Mouse (Mus musculus) layer of hippocampus, postnatal 14 days (tissue): ENCODE measurements around the gene Amz2. TPM values are rescaled to one million over a fixed set of nuclear protein-coding genes. Genes with fewer than 3 reads are reported as not detected.
A peak's percentile ranks its signal among the peaks of the same experiment; 100 is the strongest.
"Not testable (repeated sequence)": the region's sequence is repeated elsewhere in the genome, so short reads cannot be mapped to it uniquely, and the experiment has no call there.

Experiments
- DNase-seq, 2 experiments: peaks; one replicate each; pipeline ENCODE4 v3.0.0; 2021 to 2022; ENCODE audit warnings: low spot score in 2 of 2, mixed read lengths in 1 of 2
- microRNA-seq, 2 experiments: library from miRNA; unstranded; fragments of <30 nt; microRNA quantifications; one replicate each; pipeline ENCODE4 v1.2.0; 2021
- total RNA-seq, 2 experiments: library from RNA; stranded (reverse); gene quantifications; 2 replicates each; pipeline ENCODE4 v1.2.3; 2021

The Amz2 gene
- total RNA-seq, 2 experiments from 2014 or later = 70.6 to 75.2 TPM

- DNase-seq = not testable (repeated sequence)
Observed at GRCm38 (mm10) chr11:109492847-109493464, 67.2 kb downstream of the Amz2 start.

DNA sequence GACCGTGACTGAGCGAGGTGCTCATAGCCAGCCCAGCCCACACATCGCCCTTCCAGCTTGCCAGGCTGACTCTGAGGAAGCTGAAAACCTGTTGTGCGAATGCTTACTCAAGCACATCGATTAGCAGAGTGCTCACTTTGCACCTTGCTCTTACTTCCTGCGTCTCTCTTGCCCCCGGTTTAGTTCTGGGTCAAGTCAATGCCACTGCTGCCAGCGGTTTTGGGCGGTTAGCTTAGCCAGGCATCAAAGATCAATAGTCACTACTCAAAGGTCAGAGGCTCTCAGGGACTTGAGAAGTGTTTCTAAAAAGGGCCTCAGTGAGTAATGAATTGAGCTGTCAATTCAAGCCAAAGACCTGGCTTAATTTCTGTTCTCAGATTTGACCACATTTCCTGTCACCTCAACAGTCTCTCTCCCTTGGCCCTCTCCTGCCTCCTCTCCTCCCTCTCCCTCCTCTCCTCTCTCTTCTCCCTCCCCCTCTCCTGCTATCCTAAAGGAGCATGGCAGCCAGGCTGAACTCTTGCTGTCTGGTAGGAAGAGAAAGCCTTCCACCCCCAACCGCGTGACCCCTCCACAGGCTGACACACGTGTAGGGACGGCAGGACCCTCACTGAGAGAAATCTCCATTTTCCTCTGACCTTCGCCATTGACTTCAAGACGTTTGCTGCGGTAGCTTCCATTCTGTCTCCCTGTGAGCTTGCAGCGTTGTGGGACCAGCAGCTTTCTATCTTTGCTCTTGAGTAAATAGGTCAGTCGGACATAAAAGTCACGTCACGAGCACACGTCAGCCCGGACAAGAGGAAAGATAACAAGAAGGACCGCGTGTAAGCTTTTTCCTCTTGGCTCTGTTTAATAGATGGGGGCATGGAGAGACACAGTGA lies 69.4 kb downstream of the Amz2 start:
- no peak for DNase-seq

- DNase-seq = no peak
Observed at GRCm38 (mm10) chr11:109495771-109496474, 70.2 kb downstream of the Amz2 start.

DNA sequence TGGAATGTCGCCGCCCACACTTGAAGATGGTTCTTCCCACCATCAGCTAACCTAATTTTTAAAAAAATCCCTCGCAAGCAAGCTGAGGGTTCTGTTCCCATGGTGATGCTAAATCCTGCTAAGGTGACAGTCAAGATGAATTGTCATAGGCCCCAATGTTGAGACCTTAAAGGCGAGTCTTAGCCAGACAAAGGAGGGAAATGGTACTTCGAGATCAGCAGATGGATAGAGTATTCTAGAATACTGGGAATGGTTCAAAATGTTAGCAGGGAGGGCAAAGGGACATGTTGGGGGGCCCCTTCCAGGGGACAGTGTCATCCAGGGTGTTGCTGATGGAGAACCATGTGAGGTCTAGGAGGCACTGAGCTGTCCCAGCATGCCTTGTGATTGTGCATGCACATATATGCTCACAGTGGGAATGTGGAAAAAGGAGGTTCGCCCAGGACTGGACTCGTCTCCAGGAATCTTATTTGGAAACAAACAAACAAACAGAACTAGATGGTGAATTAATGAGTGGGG lies 70.8 kb downstream of the Amz2 start:
- DNase-seq = no peak

- peak in 1 of 2 experiments; percentile 33 for DNase-seq
Observed at GRCm38 (mm10) chr11:109496996-109497714, 71.4 kb downstream of the Amz2 start.

- DNase-seq = no peak
Observed at GRCm38 (mm10) chr11:109497990-109498389, 72.2 kb downstream of the Amz2 start.

GRCm38 (mm10) chr11:109500206-109500605 lies 74.5 kb downstream of the Amz2 start:
- no peak for DNase-seq

Small RNA genes within 50 kb of the gene (microRNA-seq; reads per million reads assigned to microRNA genes)
- 0 reads per million in 2 experiments for gene Gm25540

Other genes starting within 250 kb of the Amz2 start
- gene Rgs9, start 127.8 kb upstream of the Amz2 start, total RNA-seq = 10 to 100 TPM; 13.9 to 14.6 TPM
- 10 to 100 TPM; 57.0 to 60.3 TPM for gene Gna13, start 63.1 kb upstream of the Amz2 start, total RNA-seq
- not detected for gene 9930022D16Rik, start 12.0 kb upstream of the Amz2 start, total RNA-seq
- 10 to 100 TPM; 10.4 to 11.2 TPM for gene Arsg, start 47.4 kb downstream of the Amz2 start, total RNA-seq
- 10 to 100 TPM in 1 of 2 experiments, 1 to 10 TPM in 1; 9.6 to 12.1 TPM for gene Slc16a6, start 47.7 kb downstream of the Amz2 start, total RNA-seq
- 10 to 100 TPM; 23.1 to 25.6 TPM for gene Wipi1, start 186.0 kb downstream of the Amz2 start, total RNA-seq
- gene Prkar1a, start 223.5 kb downstream of the Amz2 start, total RNA-seq = 100 to 1,000 TPM; 463 to 484 TPM